ENCODE assay signal across 8 mouse cellular contexts in genomic region chr12:99561333-99561766, GRCm38 (mm10). TPM values are rescaled to one million over a fixed set of nuclear protein-coding genes. Genes with fewer than 3 reads are reported as not detected.
DNase-seq lines count a peak whose midpoint lies in the region; ATAC-seq and TF ChIP-seq lines count a peak whose summit lies in the region.

No protein-coding gene starts in this region.

- no peaks in the 10 kb centered on the region for H3K9me3 ChIP-seq in lung, embryonic 14.5 days (ENCODE audit: low read depth, low read length)
- H3K9me3 ChIP-seq in hindbrain, embryonic 14.5 days (ENCODE audit: control insufficient read depth, low read length) = no peaks in the 10 kb centered on the region
- no peaks in the 10 kb centered on the region for H3K9me3 ChIP-seq in midbrain, embryonic 11.5 days (ENCODE audit: control insufficient read depth, low read length)

- ATAC-seq in lung, embryonic 14.5 days (ENCODE audit: insufficient read depth) = peak; percentile 21; the same call in 1 of the 2 replicates
- ATAC-seq in hindbrain, embryonic 14.5 days (ENCODE audit: low FRiP score) = no peak
- no peak for ATAC-seq in midbrain, embryonic 11.5 days (ENCODE audit: low FRiP score)

- peak overlapping the region; percentile 84 for H3K4me2 ChIP-seq in lung, embryonic 14.5 days
- H3K4me2 ChIP-seq in hindbrain, embryonic 14.5 days (replicated peaks) = peak overlapping the region; percentile 66
- peak overlapping the region; percentile 52 for H3K4me2 ChIP-seq in midbrain, embryonic 11.5 days

- peak overlapping the region; percentile 83 for H3K4me3 ChIP-seq in lung, embryonic 14.5 days (ENCODE audit: low read depth, low read length)
- peak overlapping the region; percentile 72 for H3K4me3 ChIP-seq in hindbrain, embryonic 14.5 days (replicated peaks; ENCODE audit: low read length)
- peak overlapping the region; percentile 53 for H3K4me3 ChIP-seq in midbrain, embryonic 11.5 days (ENCODE audit: low read depth, low read length)

- TF ChIP-seq CTCF in lung, embryonic 14.5 days (IDR thresholded peaks at IDR 0.05; ENCODE audit: low read depth) = no peak

- peak overlapping the region; percentile 80 for H3K27ac ChIP-seq in lung, embryonic 14.5 days (ENCODE audit: low read depth)
- H3K27ac ChIP-seq in hindbrain, embryonic 14.5 days = no peak overlapping the region
- H3K27ac ChIP-seq in midbrain, embryonic 11.5 days (ENCODE audit: low read depth, low read length) = no peak overlapping the region

- H3K36me3 ChIP-seq in lung, embryonic 14.5 days (ENCODE audit: insufficient read depth) = no peaks in the 10 kb centered on the region
- no peaks in the 10 kb centered on the region for H3K36me3 ChIP-seq in hindbrain, embryonic 14.5 days (replicated peaks; ENCODE audit: control insufficient read depth, insufficient read depth)
- H3K36me3 ChIP-seq in midbrain, embryonic 11.5 days (ENCODE audit: control insufficient read depth, insufficient read depth, low read length) = no peaks in the 10 kb centered on the region

- H3K4me1 ChIP-seq in lung, embryonic 14.5 days (ENCODE audit: insufficient read depth) = peaks cover 10% of the 10 kb centered on the region
- peaks cover 20% of the 10 kb centered on the region for H3K4me1 ChIP-seq in hindbrain, embryonic 14.5 days (replicated peaks; ENCODE audit: control insufficient read depth, insufficient read depth, low read length)
- H3K4me1 ChIP-seq in midbrain, embryonic 11.5 days (ENCODE audit: control insufficient read depth, insufficient read depth, low read length) = peaks cover 11% of the 10 kb centered on the region

- WGBS in lung, embryonic 14.5 days = 15% methylated on average over 3 of the region's 3 CpGs
- 17% methylated on average over 3 of the region's 3 CpGs for WGBS in hindbrain, embryonic 14.5 days
- WGBS in midbrain, embryonic 11.5 days = 19% methylated on average over 3 of the region's 3 CpGs

- DNase-seq in lung, embryonic 14.5 days = peak; percentile 61
- DNase-seq in lung, postnatal 14 days = no peak
- peak; percentile 56 for DNase-seq in embryo, embryonic 11.5 days (ENCODE audit: low read depth, low spot score)
- DNase-seq in hindbrain, embryonic 14.5 days (ENCODE audit: low spot score) = no peak
- DNase-seq in midbrain, embryonic 11.5 days (ENCODE audit: low spot score, missing footprints) = peak; percentile 89
- DNase-seq in ovary, postnatal 14 days (ENCODE audit: low spot score) = no peak
- DNase-seq in adrenal gland, postnatal 36 days = no peak
- DNase-seq in right cerebral cortex, postnatal 14 days = no peak

- H3K9ac ChIP-seq in lung, embryonic 14.5 days = no peak overlapping the region
- H3K9ac ChIP-seq in hindbrain, embryonic 14.5 days = peak overlapping the region; percentile 82; the same call in 1 of the 2 replicates
- no peak overlapping the region for H3K9ac ChIP-seq in midbrain, embryonic 11.5 days (ENCODE audit: low read length)

- H3K27me3 ChIP-seq in lung, embryonic 14.5 days (ENCODE audit: insufficient read depth, low read length) = no peaks in the 10 kb centered on the region
- no peaks in the 10 kb centered on the region for H3K27me3 ChIP-seq in hindbrain, embryonic 14.5 days (ENCODE audit: control insufficient read depth, insufficient read depth, low read length)
- H3K27me3 ChIP-seq in midbrain, embryonic 11.5 days (ENCODE audit: control insufficient read depth, insufficient read depth, low read length) = no peaks in the 10 kb centered on the region

RNA-seq across cellular contexts. Expression of gene Foxn3, which starts 2.0 kb away (rescaled TPM):
- polyA plus RNA-seq in lung, embryonic 14.5 days (2014; fragmentation: Nextera tagmentation; extraction: Ambion mirVana) = 69.1 and 72.5 TPM in 2 replicates
- 83.6 and 84.9 TPM in 2 replicates for polyA plus RNA-seq in hindbrain, embryonic 14.5 days (2014; fragmentation: Nextera tagmentation; extraction: Ambion mirVana)
- 71.0 and 73.8 TPM in 2 replicates for polyA plus RNA-seq in midbrain, embryonic 11.5 days (2014; fragmentation: Nextera tagmentation; extraction: Ambion mirVana)
- 10 to 100 TPM; 52.6 to 89.1 TPM for total RNA-seq in adrenal gland, postnatal 36 days (2021)

Comparison
In these comparisons a context has a peak if more than half of its experiments do, and no peak if none do; other contexts are left out.
1. DNase-seq: peak in lung, embryonic 14.5 days (single experiment), embryo, embryonic 11.5 days (single experiment) and midbrain, embryonic 11.5 days (single experiment); none in lung, postnatal 14 days (single experiment), hindbrain, embryonic 14.5 days (single experiment), ovary, postnatal 14 days (single experiment), adrenal gland, postnatal 36 days (0 of 2) and right cerebral cortex, postnatal 14 days (single experiment).
2. Peak in every context shown above with its lines, with median percentiles within 50 percentile points of each other: H3K4me2 ChIP-seq and H3K4me3 ChIP-seq.